Mouse (Mus musculus): ENCODE measurements at regions not wholly inside any gene's neighbourhood (a gene's known extent, or its start where the extent isn't known, plus 50 kb on each side); places are given as distances from the start of the nearest gene placed in this dataset.

DNA sequence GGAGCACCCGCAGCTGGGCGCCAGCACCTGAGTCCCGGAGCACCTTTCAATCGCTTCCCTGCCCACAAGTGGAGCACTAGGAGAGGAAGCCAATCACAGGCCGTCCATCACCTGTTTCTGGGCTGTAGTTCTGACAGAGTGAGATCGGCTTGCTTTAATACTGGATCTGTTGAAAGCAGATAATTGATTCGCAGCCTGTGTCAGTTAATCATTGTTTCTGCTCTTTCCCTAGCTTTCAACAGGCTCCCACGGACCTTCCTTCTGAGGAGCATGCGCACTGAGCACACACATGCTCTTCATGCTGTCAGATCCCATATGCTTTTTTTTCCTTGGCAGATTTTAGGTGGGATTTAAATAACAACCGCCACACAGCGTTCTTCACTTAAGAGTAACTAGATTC is 132.3 kb upstream of the Mpp6 start:
- TF ChIP-seq EP300 (optimal IDR thresholded peaks at IDR 0.05), result no peak
- no peak for TF ChIP-seq CTCF (IDR thresholded peaks at IDR 0.05; ENCODE audit: low read depth)
